Mouse (Mus musculus): ENCODE results near the gene Mdfi. TPM values are rescaled to one million over a fixed set of nuclear protein-coding genes. Genes with fewer than 3 reads are reported as not detected.
A peak's percentile ranks its signal among the peaks of the same experiment; 100 is the strongest.

The Mdfi gene
- total RNA-seq, 2 experiments from 2014 or later = 0.80 to 1.4 TPM

DNA sequence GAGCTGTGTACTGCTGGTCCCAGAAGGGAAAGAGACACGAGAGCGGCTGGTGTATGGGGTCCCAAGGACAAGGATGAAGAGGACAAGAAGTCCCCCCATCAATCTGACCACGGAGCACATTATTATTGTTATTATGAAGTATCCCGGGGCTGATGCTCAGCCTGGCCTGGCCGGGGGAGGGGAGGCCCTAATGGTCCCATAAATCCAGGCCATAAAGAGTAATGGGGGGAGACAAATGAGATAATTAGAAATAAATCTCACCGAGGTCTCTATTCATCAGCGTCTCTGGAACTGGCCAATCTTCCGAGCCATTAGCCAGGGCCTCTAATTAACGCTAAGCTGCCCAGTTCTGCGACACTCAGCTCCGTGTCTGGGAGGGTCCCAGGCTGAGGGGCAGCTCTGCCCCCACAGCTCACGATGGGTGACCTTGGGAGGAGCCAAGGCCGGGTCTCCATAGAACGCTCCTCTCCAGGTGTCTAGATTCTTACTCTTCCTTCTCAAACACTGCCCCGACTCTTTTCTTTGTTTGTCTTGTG, 23.2 kb downstream of the Mdfi start:
- intact Hi-C loops (cut with DNase I) = no loop called here
- no peak for DNase-seq (ENCODE audit: low spot score in 2 of 2)

DNA sequence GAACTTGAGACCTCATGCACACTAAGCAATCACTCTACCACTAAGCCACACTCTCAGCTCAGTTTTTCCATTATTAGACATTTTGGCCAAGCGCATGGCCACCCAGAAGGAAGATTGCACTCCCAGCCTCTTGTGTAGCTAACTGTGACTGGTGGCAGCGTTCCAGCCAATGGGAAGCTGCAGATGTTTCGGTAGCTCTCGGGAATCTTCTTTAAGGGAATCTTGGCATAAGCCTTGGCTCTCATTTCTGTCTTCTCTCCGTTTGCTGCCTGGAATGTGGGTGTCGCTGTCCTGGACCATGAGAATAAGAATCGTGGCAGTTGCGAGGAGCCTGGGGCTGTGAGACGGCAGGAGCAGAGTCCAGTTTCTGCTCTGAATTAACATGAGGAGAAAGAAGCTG, 28.3 kb downstream of the Mdfi start:
- peak; percentile 20 to 65 for DNase-seq (ENCODE audit: low spot score in 2 of 2)
- intact Hi-C loops (cut with DNase I) = no loop called here

DNA sequence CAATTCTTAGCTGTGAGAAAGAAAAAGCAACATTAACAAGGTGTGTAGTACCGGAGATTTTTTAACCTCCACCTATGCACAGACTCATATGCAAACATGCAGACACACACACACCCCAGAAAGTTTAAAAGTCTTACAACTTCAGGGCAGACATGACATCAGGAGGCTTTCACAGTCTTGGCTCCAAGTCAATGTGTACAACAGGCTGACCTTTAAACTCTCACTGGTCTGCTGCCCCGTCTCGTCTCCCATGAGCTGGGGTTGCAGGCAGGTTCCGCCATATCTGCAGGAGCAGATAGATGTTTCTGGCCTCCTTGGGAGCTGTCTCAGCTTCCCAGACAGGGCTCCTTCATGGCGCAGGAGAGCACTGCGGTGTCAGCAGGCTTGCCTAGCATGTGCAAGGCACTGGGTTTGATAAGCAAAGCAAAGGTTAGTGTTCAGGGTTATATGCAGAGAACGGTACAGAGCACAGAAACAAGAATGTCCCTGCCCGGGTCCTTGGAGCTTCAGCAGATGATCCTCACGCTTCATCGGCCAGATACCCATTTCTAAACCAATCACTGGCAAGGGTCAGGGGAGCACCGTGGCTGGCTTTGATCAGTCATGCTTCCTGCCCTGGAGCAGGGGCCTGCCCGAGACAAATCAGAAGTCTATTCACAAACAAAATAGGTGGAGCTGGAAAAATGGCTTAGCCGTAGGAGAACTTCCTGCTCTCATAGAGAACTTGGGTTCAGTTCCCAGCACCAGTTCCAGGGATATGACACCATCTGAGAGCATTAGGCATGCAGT, 29.2 kb downstream of the Mdfi start:
- no peak for DNase-seq (ENCODE audit: low spot score in 2 of 2)
- intact Hi-C loops (cut with DNase I) = no loop called here

DNA sequence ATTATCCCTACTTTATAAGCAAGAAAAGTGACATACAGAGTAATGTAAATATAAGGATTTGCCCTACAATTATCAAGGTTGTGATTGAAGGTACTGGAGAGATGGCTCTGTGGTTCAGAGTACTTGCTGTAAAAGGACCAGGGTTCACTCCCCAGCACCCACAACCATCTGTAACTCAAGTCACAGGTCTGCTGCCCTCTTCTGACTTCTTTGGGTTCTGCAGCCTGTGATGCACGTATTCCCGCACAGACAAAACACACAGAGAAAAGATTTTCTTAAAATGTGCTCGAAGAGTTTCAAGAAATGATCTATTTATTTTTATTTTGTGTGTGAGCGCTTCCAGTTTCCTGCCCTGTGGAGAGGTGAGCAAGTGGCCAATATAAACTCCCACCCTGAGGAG, 30.8 kb downstream of the Mdfi start:
- DNase-seq (ENCODE audit: low spot score in 2 of 2) = no peak
- intact Hi-C loops (cut with DNase I) = no loop called here

DNA sequence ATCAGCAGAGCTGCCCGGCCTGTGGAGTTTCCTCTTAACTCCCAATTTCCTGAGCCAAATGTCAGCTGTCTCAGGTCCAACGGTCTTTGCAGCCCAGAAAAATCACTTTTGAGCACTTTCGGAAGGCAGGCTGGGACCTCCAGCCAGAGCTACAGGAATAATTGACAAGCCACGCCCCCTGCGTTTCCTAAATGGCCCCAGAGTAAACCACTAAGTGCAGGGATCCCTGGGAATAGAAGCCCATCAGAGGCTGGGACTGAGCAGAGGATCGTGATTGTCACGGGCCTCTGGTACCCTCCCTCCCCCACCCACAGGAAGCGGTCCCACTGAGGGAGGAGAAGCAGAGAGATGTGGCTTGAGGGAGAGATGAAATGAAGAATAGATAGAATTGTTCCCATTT, 31.7 kb downstream of the Mdfi start:
- intact Hi-C loops (cut with DNase I) = no loop called here

DNA sequence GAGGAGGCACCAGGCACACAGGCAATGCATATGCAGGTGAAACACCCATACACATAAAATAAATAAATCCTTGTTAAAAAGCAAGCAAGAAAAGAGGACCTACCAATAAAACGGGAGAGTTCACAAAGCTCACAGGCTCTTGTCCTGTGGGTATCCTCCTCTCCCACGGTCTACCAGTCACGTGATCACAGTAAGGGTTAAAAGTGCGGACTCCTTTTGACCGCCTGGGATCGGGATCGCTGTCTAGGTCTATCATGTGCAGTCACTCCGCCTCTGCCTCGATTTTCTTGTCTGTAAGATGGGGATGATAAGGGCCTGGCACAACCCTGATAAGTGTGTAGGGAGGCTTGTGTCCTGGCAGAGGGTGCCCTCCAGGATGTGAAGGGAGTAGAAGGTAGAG, 37.1 kb downstream of the Mdfi start:
- intact Hi-C loops (cut with DNase I) = no loop called here
- DNase-seq (ENCODE audit: low spot score in 2 of 2) = no peak

More for the DNA sequence above, 31.7 kb downstream of the Mdfi start:
- no peak for DNase-seq (ENCODE audit: low spot score in 2 of 2)

DNA sequence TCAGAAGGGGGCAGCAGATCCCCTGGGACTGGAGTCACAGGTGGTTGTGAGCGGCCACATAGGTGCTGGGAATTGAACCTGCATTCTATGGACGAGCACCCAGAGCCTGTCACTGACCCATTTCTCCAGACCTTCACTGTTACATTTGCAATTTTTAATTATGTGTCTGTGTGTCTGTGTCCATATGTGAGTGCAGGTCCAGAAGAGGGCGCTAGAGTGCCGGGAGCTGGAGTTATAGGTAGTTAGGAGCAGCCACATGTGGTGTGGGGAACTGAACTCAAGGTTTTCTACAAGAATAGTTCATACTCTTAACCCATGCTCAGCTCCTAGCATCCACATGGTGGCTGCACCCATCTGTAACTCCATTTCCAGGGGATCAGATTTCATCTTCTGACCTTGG, 37.5 kb downstream of the Mdfi start:
- no peak for DNase-seq (ENCODE audit: low spot score in 2 of 2)
- intact Hi-C loops (cut with DNase I) = no loop called here

DNA sequence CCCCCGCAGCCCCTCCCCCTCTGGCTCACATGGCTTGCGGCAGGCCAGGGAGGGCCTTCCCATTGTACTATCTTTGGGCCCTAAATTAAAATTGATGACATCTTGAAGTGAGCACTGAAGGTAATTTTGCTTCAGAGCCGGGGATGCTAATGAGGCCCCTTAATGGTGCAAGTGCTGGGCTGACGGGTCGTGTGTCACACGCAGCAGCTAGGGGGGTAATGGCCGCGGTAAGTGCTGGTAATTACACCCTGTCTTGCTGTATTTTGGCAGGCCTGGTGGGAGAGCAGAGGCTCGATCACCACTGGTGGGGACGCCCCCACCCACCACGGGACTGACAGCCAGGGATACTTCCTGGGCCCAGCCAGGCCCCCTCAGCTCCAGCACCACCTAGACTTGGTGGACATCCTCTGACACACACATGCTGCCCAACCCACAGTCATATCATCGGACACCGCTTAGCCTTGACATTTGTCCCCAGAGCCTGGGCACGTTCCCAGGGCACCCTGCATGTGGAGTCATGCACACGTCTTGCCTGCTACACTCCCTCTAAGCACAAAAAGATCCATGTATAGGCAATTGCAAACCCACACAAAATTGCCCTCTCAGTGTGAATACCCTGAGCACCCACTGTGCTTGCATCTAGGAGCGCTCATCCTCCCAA, 38.2 kb downstream of the Mdfi start:
- no peak for DNase-seq (ENCODE audit: low spot score in 2 of 2)
- intact Hi-C loops (cut with DNase I) = no loop called here

DNA sequence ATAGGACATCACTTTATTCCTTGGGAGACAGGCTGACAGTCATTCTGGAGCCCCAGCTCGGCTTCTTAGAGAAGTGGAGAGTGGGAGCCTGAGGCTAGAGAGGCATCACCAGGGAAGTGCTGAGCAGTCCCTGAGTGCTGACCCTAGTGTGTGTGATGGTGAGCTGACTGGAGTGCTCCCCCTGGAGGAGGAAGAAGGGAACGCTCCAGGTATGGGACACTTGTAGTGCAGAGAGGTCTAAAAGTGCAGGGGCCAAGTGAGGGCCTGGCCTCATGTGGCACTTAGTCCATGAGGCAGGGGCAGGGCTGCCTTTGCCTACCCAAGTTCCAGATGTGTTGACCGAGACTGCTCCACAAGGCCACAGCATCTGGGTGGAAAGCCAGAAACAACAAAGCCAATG, 39.0 kb downstream of the Mdfi start:
- DNase-seq (ENCODE audit: low spot score in 2 of 2) = peak in 1 of 2 experiments; percentile 36
- intact Hi-C loops (cut with DNase I) = no loop called here

DNA sequence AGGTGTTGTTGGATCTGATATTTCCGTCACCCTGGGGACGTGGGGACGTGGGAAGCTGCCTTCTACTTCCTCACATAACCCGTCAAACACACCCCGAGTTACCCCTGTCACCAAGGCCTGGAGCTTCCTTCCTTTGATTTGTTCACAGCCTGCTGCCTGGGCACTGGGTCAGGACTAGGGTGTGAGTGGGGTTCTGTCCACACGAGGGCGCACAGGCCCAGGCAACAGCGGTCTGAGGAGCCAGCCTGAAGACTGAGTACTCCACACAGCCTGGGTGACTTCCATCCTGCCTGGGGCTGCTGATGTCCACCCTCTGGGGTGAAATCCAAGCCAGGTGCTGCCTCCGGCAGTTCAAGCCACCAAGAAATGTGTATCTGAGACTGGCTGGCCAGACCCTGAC, 41.1 kb downstream of the Mdfi start:
- intact Hi-C loops (cut with DNase I) = loop anchor here (1.0 to 5.0 kb wide), 2 partner anchors 71 to 254 kb away; no protein-coding TSS in a partner anchor
- peak; percentile 80 to 84 for DNase-seq (ENCODE audit: low spot score in 2 of 2)

DNA sequence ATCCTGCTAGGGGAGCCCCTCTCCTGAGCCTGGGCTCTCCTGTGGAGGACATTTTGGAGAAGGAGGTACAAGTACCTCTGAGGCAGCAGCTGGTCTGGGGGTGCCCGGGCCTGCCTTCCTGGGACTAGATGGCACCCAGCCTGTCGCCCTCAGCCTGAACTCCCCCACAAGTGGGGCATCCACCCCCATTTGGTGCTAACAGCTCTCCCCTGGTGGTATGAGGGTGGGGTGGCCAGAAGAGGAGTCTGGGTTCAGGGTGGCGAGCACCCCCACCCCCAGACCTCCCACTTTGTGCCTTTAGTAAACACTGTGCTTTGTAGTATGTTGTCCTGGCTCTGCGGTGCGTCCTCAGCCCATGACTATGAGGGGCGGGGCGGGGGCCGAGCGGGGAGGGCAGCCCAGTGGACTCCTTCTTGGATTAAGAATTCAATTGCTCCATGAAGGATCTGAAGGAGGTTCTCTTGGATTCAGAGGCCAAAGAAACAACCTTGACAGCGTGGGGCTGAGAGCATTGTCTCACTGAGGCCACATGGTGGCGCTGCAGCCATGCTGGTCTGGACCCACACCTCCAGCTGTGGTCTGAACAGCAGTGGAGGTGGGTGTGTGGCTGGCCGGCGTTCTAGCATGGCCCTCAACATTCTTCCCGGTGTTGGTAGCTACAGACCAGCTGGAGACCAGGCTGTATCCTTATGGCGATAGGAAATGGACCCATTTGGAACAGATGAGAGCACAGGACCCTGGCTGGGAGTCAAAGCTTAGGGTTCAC, 42.2 kb downstream of the Mdfi start:
- peak; percentile 56 to 66 for DNase-seq (ENCODE audit: low spot score in 2 of 2)
- intact Hi-C loops (cut with DNase I) = loop anchor here (1.0 to 5.0 kb wide), 2 partner anchors 255 to 309 kb away; no protein-coding TSS in a partner anchor

DNA sequence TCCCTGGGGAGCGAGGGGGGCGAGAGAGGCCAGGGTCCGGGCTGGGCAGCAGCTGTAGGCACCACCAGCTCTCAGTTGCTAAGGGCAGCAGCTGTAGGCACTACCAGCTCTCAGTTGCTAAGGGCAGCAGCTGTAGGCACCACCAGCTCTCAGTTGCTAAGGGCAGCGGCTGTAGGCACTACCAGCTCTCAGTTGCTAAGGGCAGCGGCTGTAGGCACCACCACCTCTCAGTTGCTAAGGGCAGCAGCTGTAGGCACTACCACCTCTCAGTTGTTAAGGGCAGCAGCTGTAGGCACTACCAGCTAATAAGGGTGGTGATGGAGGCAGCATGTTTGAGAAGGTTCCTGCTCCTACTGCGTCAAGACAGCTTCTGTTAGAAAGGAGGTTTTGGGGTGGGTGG, 45.5 kb downstream of the Mdfi start:
- DNase-seq (ENCODE audit: low spot score in 2 of 2) = no peak
- intact Hi-C loops (cut with DNase I) = no loop called here

DNA sequence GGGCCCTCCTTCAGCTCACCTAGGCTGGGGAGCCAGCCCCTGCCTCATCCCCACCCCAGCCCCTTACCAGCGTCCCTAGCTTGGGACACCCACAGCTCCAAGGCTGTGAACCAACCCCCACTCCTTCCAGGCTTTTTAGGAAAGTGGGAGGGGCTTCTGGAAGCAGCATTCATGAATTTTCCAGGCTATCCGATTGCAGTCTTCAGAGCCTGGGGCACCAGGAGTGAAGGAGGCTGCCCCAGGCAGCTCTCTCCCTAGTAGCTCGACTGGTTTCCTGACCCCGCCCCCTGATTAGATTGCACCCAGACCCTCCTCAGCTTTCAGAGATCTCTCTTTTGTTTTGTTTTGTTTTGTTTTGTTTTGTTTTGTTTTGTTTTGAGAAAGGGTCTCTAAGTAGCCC, 46.2 kb downstream of the Mdfi start:
- DNase-seq (ENCODE audit: low spot score in 2 of 2) = no peak
- intact Hi-C loops (cut with DNase I) = no loop called here

DNA sequence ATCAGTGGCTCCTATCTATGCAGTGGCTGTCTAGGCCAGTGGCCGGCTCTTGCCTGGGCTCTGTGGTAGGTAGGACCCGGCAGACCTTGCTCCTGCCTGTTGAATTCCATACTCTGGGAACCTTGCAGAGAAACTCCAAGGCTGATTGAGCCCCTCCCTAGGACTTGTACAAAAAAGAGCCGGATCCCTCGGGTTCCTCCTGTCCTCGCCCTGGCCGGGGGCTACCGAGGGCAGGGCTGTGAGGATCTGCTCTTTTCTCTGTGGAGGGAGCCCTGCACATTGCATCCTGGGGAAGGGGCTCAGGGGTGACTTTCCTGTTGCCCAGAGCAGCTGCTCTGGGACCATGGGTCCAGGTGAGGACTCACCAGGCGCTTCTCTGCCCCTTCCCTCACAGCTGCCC, 46.9 kb downstream of the Mdfi start:
- intact Hi-C loops (cut with DNase I) = no loop called here
- DNase-seq (ENCODE audit: low spot score in 2 of 2) = no peak

DNA sequence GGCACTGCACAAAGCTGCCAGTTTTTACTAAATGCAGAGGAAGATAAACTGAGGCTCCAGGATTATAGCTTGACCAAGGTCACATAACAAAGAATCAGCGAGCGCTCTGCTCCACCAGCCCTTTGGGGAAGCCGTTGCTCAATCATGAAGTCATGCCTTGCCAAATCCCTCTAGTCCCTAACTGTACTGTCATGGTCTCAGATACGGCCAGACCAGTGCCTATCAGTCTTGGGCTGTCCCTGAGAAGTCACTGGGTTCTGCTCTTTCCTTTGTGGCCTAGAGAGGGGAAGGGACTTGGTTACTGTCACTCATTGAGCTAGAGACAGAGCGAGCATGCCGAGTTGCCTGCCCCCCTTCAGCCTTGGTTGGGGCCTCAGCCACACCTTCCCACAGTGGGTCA, 50.1 kb downstream of the Mdfi start:
- intact Hi-C loops (cut with DNase I) = no loop called here

DNA sequence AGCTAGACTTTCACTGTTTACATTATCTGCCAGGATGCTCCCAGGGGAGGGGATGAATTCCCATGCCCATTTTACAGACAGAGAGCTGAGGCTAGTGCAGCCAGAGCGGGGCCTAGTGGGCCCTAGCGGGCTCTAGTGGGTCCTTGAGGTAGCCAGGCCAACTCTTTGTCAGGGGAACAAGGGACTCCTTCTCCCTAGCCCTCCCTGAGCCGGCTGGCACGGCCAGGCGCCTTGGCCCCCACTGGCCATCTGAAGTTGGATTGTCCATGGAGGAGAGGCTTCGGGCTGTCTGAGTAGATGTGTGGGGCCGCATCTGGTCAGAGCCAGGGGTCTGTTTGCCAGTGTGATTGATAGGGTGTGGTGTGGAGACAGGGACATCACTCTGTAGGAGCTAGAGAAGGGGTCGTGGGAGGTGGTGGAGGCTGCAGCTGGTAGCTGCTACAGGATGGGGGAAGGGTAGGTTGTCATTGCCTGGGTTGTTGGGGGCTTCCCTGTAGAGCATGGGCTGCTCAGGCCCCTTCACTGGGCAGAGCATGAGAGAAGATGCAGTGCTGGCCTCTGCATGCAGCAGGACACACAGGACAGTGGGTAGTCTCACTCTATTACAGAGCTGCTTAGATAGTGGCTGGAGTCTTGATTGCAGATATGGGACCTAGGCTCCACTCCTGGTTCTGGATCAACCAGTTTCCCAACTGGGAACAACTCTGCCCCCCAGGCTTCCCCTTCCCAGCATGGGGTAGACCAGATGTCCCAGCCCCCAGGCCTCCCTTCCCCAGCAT, 50.9 kb downstream of the Mdfi start:
- DNase-seq (ENCODE audit: low spot score in 2 of 2) = no peak
- intact Hi-C loops (cut with DNase I) = no loop called here

More for the DNA sequence above, 50.1 kb downstream of the Mdfi start:
- DNase-seq (ENCODE audit: low spot score in 2 of 2) = no peak

DNA sequence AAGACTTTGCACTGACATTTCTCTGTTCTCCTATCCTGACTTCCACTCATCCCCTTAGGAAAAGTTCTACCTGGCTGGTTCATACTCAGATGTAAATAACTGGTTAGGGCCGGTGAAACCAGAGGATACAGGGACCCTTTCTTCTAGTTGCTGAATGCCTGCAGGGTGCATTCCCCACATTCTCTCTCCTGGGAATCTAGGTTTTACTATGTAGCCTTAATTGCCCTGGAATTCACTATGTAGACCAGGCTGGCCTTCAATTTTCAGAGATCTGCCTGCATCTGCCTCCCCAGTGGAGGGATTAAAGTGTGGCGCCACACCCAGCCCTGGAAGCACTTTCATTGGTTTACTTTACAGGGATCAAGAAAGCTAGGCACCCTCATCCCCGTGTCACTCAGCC, 52.0 kb downstream of the Mdfi start:
- DNase-seq (ENCODE audit: low spot score in 2 of 2) = no peak
- intact Hi-C loops (cut with DNase I) = no loop called here

DNA sequence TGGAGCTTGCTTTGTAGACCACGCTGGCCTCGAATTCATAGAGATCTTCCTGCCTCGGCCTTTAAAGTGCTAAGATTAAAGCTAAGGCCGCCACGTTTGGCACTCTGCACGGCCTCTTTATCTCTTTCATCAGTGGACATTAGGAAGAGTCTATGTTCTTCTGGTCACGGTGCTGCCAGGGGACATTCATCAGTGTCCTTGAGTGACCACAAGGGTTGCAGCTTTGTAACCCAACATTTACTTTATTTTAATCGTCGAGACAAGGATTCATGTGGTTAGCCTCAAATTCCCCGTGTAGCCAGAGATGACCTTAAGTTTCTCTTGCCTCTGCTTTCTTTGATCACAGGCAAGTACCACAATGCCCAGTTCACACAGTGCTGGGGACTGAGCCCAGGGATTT, 54.0 kb downstream of the Mdfi start:
- DNase-seq (ENCODE audit: low spot score in 2 of 2) = no peak
- intact Hi-C loops (cut with DNase I) = no loop called here

DNA sequence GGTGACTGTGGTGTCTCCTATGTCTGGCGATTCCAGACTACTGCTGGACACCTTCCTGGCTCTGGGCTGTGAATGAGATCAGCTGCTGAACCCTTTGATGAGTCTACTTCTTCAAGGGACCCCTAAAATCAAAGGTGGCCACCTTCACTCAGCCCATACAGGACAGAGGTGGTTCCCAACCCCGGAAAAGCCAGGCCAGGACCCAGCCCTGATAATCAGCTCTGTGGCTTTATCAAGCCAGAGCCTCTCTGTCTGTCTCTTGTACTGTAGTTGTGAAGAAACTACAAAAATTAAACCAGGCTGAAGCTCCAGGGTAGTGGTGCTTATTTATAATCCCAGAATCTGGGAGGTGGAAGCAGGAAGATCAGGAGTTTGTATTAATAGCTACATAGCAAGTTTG, 57.4 kb downstream of the Mdfi start:
- DNase-seq (ENCODE audit: low spot score in 2 of 2) = no peak

DNA sequence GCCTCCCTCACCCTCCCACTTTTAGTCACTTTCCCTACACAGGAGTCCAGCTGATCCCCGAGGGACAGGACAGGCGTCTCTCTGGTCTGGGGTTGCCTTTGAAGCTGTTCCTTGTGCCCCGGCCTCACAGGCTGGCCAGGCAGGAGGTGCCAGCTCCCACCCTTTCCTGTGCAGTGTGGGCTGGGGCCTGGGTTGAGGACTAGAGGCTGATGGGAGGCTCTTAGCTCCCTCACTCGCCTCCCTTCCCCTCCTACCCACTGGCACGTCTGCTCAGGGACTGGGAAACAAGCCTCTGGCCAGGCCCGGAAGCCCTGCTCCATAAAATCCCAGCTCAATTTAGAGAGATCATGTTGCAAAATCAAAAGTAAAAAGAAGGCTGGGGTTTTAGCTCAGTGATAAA, 60.9 kb downstream of the Mdfi start:
- intact Hi-C loops (cut with DNase I) = no loop called here
- no peak for DNase-seq (ENCODE audit: low spot score in 2 of 2)

More for the DNA sequence above, 57.4 kb downstream of the Mdfi start:
- intact Hi-C loops (cut with DNase I) = no loop called here

Data from left cerebral cortex, postnatal 25 days (tissue).